Mouse (Mus musculus) spleen, adult 12 weeks (tissue): Measurements from ENCODE around the gene Sec61b.

Experiments
- DNase-seq: peaks from one replicate; pipeline ENCODE4 v3.0.0; 2022; ENCODE audit warnings: low spot score

The Sec61b gene

GRCm38 (mm10) chr4:47491243-47491642, 16.8 kb downstream of the Sec61b start:
- no peak for DNase-seq

DNA sequence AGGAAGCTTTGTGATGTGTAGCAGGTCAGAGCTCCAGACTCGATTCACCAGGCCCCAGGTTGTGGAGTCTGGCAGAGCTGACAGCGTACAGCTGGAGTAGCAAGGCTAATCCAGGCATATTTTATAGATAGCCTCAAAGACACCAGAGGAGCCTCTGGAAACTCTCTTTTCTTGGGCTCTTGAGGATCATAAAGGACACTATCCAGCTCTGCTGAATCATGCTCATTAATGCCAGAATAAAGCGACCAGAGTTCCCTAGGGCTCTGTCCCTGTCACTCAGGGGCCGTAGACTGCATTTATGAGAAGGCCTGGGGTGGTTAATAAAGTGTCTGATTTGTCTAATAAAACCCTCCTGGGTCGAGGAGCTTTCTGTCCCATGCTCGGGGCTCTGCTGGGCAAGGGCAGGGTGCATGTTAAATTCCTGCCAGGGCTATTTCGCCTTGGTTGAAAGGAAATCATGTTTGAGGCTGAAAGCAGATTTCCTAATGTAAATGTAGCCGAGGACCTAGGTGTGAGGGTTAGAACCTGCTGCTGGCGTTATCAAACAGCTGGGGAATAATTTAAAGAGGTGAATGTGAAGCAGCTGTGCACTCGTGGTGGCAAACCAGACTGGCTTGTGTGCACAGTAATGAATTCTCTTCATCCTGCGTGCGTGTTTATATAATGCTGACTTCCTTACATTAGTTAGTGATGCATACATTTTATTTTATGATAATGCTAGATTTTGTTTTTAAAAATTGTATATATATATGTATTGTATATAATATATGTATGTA, 18.0 kb downstream of the Sec61b start:
- DNase-seq, result no peak

GRCm38 (mm10) chr4:47493456-47493855, 19.0 kb downstream of the Sec61b start:
- no peak for DNase-seq

DNA sequence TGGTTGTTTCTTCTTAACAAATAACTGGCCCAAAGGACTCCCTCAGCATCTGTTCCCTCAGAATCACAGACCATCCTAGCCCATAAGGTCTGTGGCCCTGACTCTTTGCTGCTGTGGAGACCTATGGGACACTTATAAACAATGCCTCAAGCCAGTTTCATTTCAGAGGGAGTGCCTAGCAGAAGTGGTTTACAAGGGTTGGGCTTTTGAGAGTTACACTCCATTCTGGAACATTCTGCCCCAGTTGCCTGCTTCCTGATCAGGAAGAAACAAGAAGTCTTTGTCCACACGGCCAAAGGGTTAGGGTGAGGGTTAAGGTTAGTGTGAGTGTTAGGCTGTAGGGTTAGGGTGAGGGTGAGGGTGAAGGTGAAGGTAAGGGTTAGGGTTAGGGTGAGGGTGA, 19.7 kb downstream of the Sec61b start:
- DNase-seq, result no peak

DNA sequence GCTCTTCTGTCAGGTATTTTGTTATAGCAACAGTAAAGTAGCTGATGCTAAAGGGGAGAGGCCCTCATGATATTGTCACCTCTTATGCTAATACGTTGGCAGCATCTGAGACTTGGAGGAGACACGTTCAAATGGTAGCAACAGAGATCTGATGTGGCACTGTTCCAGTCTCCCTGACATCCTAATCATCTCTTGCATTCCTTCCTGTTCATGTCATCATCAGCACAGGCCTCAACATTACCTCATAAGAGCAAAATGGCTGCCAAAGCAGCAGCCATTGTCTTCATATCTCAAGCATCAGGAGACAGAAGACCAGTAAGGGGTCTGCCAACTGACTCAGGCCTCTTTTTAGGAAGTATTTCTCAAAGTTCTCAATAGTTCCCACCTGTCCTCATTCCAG, 20.2 kb downstream of the Sec61b start:
- no peak for DNase-seq

GRCm38 (mm10) chr4:47497811-47498385, 23.4 kb downstream of the Sec61b start:
- DNase-seq, result no peak

GRCm38 (mm10) chr4:47499121-47499545, 24.7 kb downstream of the Sec61b start:
- no peak for DNase-seq

DNA sequence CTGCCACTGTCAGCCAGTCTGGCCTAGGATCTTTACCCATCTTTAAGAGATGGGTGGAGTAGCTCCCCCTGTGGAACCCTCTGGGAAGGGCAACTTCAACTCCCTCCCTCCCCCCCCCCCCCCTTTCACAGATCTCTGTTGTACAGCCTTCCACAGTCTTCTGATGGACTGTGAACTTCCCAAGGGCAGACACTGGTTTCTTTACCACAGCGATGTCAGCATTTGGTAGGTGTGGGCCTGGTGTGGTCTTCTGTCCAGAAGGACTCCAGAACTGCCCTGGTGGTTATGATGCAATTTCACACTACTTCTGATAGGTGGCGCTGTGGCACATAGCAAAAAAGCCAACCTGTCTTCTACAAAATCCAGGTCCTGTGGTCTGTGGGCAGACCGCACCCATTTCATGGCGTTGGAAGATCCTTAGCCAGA, 28.1 kb downstream of the Sec61b start:
- DNase-seq, result peak; percentile 7

GRCm38 (mm10) chr4:47503045-47503444, 28.6 kb downstream of the Sec61b start:
- DNase-seq, result no peak

- DNase-seq, result no peak
Observed at GRCm38 (mm10) chr4:47504841-47505517, 30.5 kb downstream of the Sec61b start.

DNA sequence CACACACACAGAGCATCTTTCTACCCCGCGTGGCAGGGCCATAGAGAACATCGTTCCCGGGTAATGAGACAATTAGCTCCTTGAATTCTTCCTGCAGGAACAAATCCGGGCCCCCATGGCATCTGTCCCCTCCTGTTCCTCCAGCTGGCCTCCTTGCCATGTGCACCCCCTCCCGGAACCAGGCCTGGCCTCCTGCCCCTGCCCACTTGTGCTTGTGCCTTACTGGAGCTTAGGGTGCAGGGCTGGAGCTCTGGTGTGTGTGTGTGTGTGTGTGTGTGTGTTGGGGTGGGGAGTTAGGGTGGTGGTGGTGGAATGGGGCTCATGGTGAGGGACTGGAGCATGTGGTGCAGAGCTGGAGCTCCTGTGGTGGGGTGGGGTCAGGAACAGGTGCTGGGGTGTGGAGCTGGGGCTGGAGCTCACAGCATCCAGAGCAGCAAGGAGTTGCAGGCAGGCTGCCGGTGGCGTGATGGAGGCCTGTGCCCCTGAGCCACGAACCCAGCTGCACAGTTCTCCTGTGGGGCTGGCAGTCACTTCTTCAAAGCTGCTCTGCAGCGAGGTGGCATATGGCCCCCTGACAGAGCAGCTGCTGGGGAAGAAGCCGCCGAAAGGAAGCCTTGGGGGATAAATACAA, 44.2 kb downstream of the Sec61b start:
- no peak for DNase-seq

DNA sequence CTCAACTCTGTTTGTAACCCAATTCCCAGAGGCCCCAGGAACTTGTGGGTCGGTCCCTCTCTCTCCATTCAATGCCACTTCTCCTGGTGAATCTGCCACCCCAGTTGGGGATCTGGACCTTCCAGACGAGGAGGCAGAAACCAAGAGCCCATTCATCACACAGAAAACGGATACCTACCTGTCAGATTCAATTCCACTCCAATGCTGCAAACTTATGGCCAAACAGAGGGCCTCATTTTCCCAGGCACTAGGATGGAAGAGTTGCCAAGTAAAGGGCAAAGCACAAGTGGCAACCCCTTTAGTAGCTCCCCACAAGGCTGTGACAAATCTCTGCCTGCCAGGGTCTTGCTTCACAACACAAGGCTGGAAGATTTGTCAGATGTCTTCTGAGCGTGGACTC, 45.6 kb downstream of the Sec61b start:
- no peak for DNase-seq

GRCm38 (mm10) chr4:47521884-47522605, 47.6 kb downstream of the Sec61b start:
- DNase-seq, result no peak

GRCm38 (mm10) chr4:47529866-47530265, 55.4 kb downstream of the Sec61b start:
- no peak for DNase-seq
